Mouse (Mus musculus) neural tube, embryonic 13.5 days (tissue): ENCODE data around the gene Rif1. TPM values are rescaled to one million over a fixed set of nuclear protein-coding genes. Genes with fewer than 3 reads are reported as not detected.

Source experiments
- ATAC-seq: fragments of 200-750 bp; cut with Nextera tagmentation; 2 replicates; pipeline ENCODE4 v1.8.0; 2017; ENCODE audit warnings: low read depth, mild to moderate bottlenecking, moderate TSS enrichment, moderate library complexity
- H3K27ac ChIP-seq: fragments of 300-500 bp; sonication (generic); replicated peaks from 2 replicates; pipeline ENCODE4 v1.5.1; 2015; ENCODE audit warnings: moderate library complexity, mild to moderate bottlenecking, inconsistent platforms
- H3K27me3 ChIP-seq: fragments of 300-500 bp; sonication (generic); 2 replicates; pipeline ENCODE4 v1.6.1; 2015; ENCODE audit warnings: mild to moderate bottlenecking, inconsistent platforms
- H3K36me3 ChIP-seq: fragments of 300-500 bp; sonication (generic); 2 replicates; pipeline ENCODE4 v1.6.1; 2015; ENCODE audit warnings: mild to moderate bottlenecking, inconsistent platforms
- H3K4me1 ChIP-seq: fragments of 300-500 bp; sonication (generic); replicated peaks from 2 replicates; pipeline ENCODE4 v1.6.1; 2015; ENCODE audit warnings: inconsistent platforms
- H3K4me2 ChIP-seq: fragments of 300-500 bp; sonication (generic); 2 replicates; pipeline ENCODE4 v1.6.1; 2015; ENCODE audit warnings: inconsistent platforms, mild to moderate bottlenecking, moderate library complexity
- H3K4me3 ChIP-seq: fragments of 300-500 bp; sonication (generic); 2 replicates; pipeline ENCODE4 v1.5.1; 2015; ENCODE audit warnings: mild to moderate bottlenecking, inconsistent platforms
- H3K9ac ChIP-seq: fragments of 300-500 bp; sonication (generic); 2 replicates; pipeline ENCODE4 v1.6.1; 2015; ENCODE audit warnings: moderate library complexity, mild to moderate bottlenecking, inconsistent platforms
- H3K9me3 ChIP-seq: fragments of 300-500 bp; sonication (generic); 2 replicates; pipeline ENCODE4 v1.6.1; 2016; ENCODE audit warnings: inconsistent platforms
- WGBS: fragments of 180-500 bp; shearing (Covaris S2); methylation state at CpG from one replicate; pipeline ENCODE4 v1.1.7; 2015; 5-methylcytosine and 5-hydroxymethylcytosine counted together
- polyA plus RNA-seq: library from polyadenylated mRNA; unstranded; fragments of >200 nt; fragmentation: Nextera tagmentation; extraction: Ambion mirVana; gene quantifications from 2 replicates; pipeline ENCODE4 v1.2.1, GENCODE M21; 2015

Gene Rif1
- polyA plus RNA-seq = 19.8 and 20.2 TPM in 2 replicates

GRCm38 (mm10) chr2:52072491-52073140 lies at the start of gene Rif1:
Rif1 (plus strand) TSS chr2:52072832.
- no peaks in the 10 kb centered on the region for H3K27me3 ChIP-seq
- peaks cover 22% of the 10 kb centered on the region for H3K36me3 ChIP-seq
- no peaks in the 10 kb centered on the region for H3K9me3 ChIP-seq
- peak within 1 kb of the TSS; percentile 78 for H3K27ac ChIP-seq
- peak; percentile 98 for ATAC-seq
- peaks cover 19% of the 10 kb centered on the region for H3K4me1 ChIP-seq
- H3K9ac ChIP-seq = peak within 1 kb of the TSS; percentile 89
- peak within 1 kb of the TSS; percentile 61 for H3K4me2 ChIP-seq
- WGBS = under 1% methylated on average over 62 of the region's 72 CpGs
- peak within 1 kb of the TSS; percentile 97 for H3K4me3 ChIP-seq

- ATAC-seq = no peak
- Histone ChIP-seq H3K4me2 (no peak overlapping the region), H3K9ac (no peak overlapping the region), H3K27ac (no peak overlapping the region), H3K36me3 (no peaks in the 10 kb centered on the region), H3K27me3 (no peaks in the 10 kb centered on the region), H3K4me3 (no peak overlapping the region), H3K4me1 (no peaks in the 10 kb centered on the region), H3K9me3 (no peaks in the 10 kb centered on the region)
- 89% methylated on average over 4 of the region's 4 CpGs for WGBS
Measured at GRCm38 (mm10) chr2:52027061-52027460, 45.6 kb upstream of the Rif1 start.

DNA sequence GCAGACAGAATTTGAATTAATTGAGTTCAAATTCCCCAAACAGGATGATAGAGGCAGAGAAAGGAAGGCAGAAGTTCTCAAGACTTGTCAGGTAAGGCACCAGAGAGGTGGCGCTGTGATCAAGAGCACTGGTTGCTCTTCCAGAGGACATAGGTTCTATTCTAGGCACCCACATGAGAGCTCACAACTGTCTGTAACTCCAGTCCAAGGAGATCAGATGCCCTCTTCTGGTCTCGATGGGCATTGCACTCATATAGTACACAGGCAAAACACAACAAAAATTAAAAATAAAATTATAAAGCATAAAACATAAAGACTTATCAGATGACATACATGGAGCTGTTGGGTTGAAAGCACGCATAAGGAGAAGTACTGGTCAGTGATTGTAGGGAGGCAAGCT lies 43.2 kb upstream of the Rif1 start:
- no peaks in the 10 kb centered on the region for H3K27me3 ChIP-seq
- no peak overlapping the region for H3K27ac ChIP-seq
- no peaks in the 10 kb centered on the region for H3K4me1 ChIP-seq
- WGBS = 88% methylated on average over 3 of the region's 3 CpGs
- no peak for ATAC-seq
- no peak overlapping the region for H3K4me2 ChIP-seq
- no peaks in the 10 kb centered on the region for H3K36me3 ChIP-seq
- H3K9ac ChIP-seq = no peak overlapping the region
- H3K9me3 ChIP-seq = no peaks in the 10 kb centered on the region
- no peak overlapping the region for H3K4me3 ChIP-seq

- no peak overlapping the region for H3K27ac ChIP-seq
- 85% methylated on average over 4 of the region's 4 CpGs for WGBS
- H3K9me3 ChIP-seq = no peaks in the 10 kb centered on the region
- H3K27me3 ChIP-seq = no peaks in the 10 kb centered on the region
- no peaks in the 10 kb centered on the region for H3K4me1 ChIP-seq
- no peak overlapping the region for H3K4me2 ChIP-seq
- H3K36me3 ChIP-seq = no peaks in the 10 kb centered on the region
- H3K9ac ChIP-seq = no peak overlapping the region
- H3K4me3 ChIP-seq = no peak overlapping the region
- no peak for ATAC-seq
Measured at GRCm38 (mm10) chr2:52031491-52031890, 41.1 kb upstream of the Rif1 start.

- Histone ChIP-seq H3K27ac (no peak overlapping the region), H3K4me2 (no peak overlapping the region), H3K9ac (no peak overlapping the region), H3K27me3 (no peaks in the 10 kb centered on the region), H3K36me3 (no peaks in the 10 kb centered on the region), H3K9me3 (no peaks in the 10 kb centered on the region), H3K4me1 (peaks cover 24% of the 10 kb centered on the region), H3K4me3 (no peak overlapping the region)
- WGBS = 89% methylated on average over 4 of the region's 4 CpGs
- ATAC-seq = no peak
Measured at GRCm38 (mm10) chr2:52034601-52035000, 38.0 kb upstream of the Rif1 start.

- Histone ChIP-seq H3K9me3 (no peaks in the 10 kb centered on the region), H3K9ac (no peak overlapping the region), H3K4me2 (no peak overlapping the region), H3K27me3 (no peaks in the 10 kb centered on the region), H3K36me3 (no peaks in the 10 kb centered on the region), H3K4me3 (no peak overlapping the region), H3K27ac (no peak overlapping the region), H3K4me1 (peaks cover 25% of the 10 kb centered on the region)
- WGBS = 75% methylated on average over 4 of the region's 4 CpGs
- no peak for ATAC-seq
Measured at GRCm38 (mm10) chr2:52035144-52035543, 37.5 kb upstream of the Rif1 start.

DNA sequence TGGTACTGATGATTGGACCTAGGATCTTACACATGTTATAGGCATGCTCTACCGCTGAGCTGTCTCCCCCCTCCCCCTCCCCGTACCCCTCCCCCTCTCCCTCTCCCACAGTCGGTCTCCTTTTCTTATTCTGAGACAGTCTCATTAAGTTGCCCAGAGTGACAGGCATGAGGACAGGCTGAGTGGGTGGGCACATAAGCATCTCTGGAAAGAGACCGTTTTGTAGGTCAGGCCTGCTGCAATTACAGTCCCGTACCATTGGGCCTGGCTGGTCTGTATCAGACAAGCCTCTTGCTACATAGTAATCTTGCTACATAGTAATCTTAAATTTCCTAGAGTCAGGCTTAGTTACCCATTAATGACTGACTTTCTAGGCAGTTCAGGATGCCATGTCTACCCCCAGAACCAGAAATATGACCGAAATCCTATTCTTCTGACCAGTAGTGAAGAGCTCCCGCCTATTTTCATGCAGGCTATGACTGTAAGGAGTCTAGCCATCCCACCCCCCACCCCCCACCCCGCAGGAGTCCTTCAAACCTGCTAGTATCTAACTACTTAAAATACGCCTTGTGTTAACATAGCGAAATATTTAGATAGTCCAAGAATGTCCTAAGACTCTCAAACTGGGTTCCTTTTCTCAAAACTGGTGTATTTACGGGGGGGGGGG lies 35.6 kb upstream of the Rif1 start:
- no peaks in the 10 kb centered on the region for H3K36me3 ChIP-seq
- H3K4me1 ChIP-seq = peaks cover 25% of the 10 kb centered on the region
- peak overlapping the region; percentile 72 for H3K4me2 ChIP-seq
- ATAC-seq = 0 out of 2 replicates have a peak, but pooled peaks have one; percentile 47
- 39% methylated on average over 10 of the region's 11 CpGs for WGBS
- no peak overlapping the region; the same call in 1 of the 2 replicates for H3K4me3 ChIP-seq
- H3K9me3 ChIP-seq = no peaks in the 10 kb centered on the region
- H3K27me3 ChIP-seq = no peaks in the 10 kb centered on the region
- no peak overlapping the region for H3K27ac ChIP-seq
- H3K9ac ChIP-seq = no peak overlapping the region

- H3K4me2 ChIP-seq = peak within 1 kb of the TSS; percentile 72
- ATAC-seq = no peak
- H3K9me3 ChIP-seq = no peaks in the 10 kb centered on the region
- H3K27ac ChIP-seq = no peak within 1 kb of the TSS
- H3K9ac ChIP-seq = peak within 1 kb of the TSS; percentile 67
- WGBS = under 1% methylated on average over 17 of the region's 17 CpGs
- no peaks in the 10 kb centered on the region for H3K27me3 ChIP-seq
- H3K36me3 ChIP-seq = no peaks in the 10 kb centered on the region
- peaks cover 25% of the 10 kb centered on the region for H3K4me1 ChIP-seq
- H3K4me3 ChIP-seq = peak within 1 kb of the TSS; percentile 44
Measured at GRCm38 (mm10) chr2:52037882-52038281, 34.8 kb upstream of the Rif1 start, which contains the start of gene Tnfaip6. Tnfaip6 (plus strand) TSS chr2:52038009.

DNA sequence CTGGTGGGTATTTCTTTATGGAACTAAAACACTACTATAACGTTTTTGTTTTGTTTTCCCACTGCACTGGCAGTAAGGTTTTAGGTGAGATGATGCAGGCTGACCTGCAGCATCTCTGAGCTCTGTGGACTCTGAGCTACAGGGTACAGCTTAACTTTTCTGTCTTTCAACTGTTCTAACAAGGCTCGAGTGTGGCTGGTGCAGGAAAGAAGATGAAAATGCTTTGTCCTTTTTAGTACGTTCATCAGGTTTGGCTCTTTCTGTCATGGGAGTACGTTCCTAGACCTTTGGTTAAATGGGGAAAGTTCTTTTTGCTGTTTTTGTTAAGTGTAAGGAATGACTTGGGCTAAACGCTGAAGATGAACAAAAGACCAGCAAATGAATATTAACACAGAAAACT lies 34.1 kb upstream of the Rif1 start:
- ATAC-seq = no peak
- no peaks in the 10 kb centered on the region for H3K36me3 ChIP-seq
- peak overlapping the region; percentile 44 for H3K4me3 ChIP-seq
- 33% methylated on average over 5 of the region's 5 CpGs for WGBS
- peak overlapping the region; percentile 67; the same call in 1 of the 2 replicates for H3K9ac ChIP-seq
- peak overlapping the region; percentile 72 for H3K4me2 ChIP-seq
- no peak overlapping the region for H3K27ac ChIP-seq
- H3K9me3 ChIP-seq = no peaks in the 10 kb centered on the region
- H3K4me1 ChIP-seq = peaks cover 25% of the 10 kb centered on the region
- no peaks in the 10 kb centered on the region for H3K27me3 ChIP-seq

DNA sequence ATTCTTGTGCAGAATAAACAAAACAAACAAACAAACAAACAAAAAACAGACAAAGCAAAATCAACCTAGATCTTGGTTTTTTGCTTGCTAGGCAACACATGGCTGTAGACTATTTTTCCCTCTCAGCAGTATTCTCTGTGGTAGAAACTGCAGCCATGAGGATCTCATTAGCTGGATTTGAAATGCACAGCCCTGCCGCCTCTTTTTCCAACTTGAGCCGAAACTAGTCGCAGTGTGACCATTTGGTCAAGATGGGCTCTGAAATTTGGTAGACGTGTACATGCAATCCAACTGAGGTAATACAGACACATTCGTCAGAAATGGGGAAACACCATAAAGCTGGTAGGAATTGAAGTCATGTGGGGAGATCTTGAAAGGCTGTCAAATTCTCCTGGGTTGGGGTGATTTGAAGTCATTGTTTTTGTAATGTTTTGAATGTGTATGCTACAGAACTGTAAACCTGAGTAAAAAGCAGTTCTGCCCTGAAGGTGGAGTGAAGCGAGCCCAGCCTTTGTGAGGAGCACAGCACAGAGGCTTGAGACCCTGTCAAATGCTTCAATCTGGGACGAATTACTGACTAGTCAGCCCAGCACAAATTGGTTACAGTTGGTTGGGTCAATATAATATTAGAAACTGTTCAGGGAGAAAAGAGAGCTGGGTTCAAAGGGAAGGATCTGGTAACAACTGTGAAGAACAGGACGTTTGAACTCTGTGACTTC lies 33.4 kb upstream of the Rif1 start:
- H3K27ac ChIP-seq = no peak overlapping the region
- peak overlapping the region; percentile 44 for H3K4me3 ChIP-seq
- H3K27me3 ChIP-seq = no peaks in the 10 kb centered on the region
- H3K9me3 ChIP-seq = no peaks in the 10 kb centered on the region
- 36% methylated on average over 8 of the region's 8 CpGs for WGBS
- H3K36me3 ChIP-seq = no peaks in the 10 kb centered on the region
- H3K4me1 ChIP-seq = peaks cover 25% of the 10 kb centered on the region
- H3K9ac ChIP-seq = no peak overlapping the region
- ATAC-seq = no peak
- H3K4me2 ChIP-seq = peak overlapping the region; percentile 72

- Histone ChIP-seq H3K4me2 (no peak overlapping the region), H3K4me3 (no peak overlapping the region), H3K4me1 (peaks cover 22% of the 10 kb centered on the region), H3K27me3 (no peaks in the 10 kb centered on the region), H3K9ac (no peak overlapping the region), H3K27ac (no peak overlapping the region), H3K36me3 (no peaks in the 10 kb centered on the region), H3K9me3 (no peaks in the 10 kb centered on the region)
- 74% methylated on average over 3 of the region's 3 CpGs for WGBS
- ATAC-seq = no peak
Measured at GRCm38 (mm10) chr2:52042132-52042531, 30.5 kb upstream of the Rif1 start.

DNA sequence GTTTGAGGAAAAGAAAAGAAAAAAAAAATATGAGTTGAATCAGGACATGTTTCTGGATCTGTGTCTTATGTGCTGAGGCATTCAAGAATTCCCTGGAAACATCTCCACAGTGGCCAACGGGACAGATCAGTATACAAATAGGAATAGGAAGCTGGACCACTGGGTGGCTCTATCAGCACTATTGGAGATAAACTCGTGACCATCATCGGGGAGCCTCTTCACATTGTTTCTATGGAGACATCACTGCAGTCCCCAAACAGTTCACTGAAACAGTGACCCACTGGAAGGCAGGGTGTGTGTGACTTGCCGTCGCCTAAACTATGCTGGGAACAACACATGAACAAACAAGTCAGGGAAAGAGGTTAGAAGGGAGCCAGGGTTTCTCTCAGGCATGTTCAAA lies 29.9 kb upstream of the Rif1 start:
- no peak for ATAC-seq
- WGBS = 73% methylated on average over 5 of the region's 5 CpGs
- no peaks in the 10 kb centered on the region for H3K9me3 ChIP-seq
- no peaks in the 10 kb centered on the region for H3K27me3 ChIP-seq
- H3K36me3 ChIP-seq = no peaks in the 10 kb centered on the region
- no peak overlapping the region for H3K9ac ChIP-seq
- no peak overlapping the region for H3K4me3 ChIP-seq
- H3K4me2 ChIP-seq = no peak overlapping the region
- H3K4me1 ChIP-seq = peaks cover 18% of the 10 kb centered on the region; the same call in 1 of the 2 replicates
- H3K27ac ChIP-seq = no peak overlapping the region
